Mouse (Mus musculus) kidney, adult 2 months (tissue): ENCODE data around the gene Tmem254a.
"Not testable (repeated sequence)": the region's sequence is repeated elsewhere in the genome, so short reads cannot be mapped to it uniquely, and the experiment has no call there.

Source experiments
- CTCF ChIP-seq: fragments of 200-500 bp; conservative IDR thresholded peaks from 2 replicates; pipeline ENCODE4 v1.5.1; 2011; ENCODE audit warnings: low read depth, mild to moderate bottlenecking, control low read depth, low read length, moderate library complexity, mixed read lengths; ENCODE audit not compliant: insufficient read depth, insufficient read length
- POLR2A ChIP-seq: fragments of 200-500 bp; IDR thresholded peaks from one replicate; pipeline ENCODE4 v1.6.1; 2011; ENCODE audit warnings: low read depth, low read length, control low read depth

DNA sequence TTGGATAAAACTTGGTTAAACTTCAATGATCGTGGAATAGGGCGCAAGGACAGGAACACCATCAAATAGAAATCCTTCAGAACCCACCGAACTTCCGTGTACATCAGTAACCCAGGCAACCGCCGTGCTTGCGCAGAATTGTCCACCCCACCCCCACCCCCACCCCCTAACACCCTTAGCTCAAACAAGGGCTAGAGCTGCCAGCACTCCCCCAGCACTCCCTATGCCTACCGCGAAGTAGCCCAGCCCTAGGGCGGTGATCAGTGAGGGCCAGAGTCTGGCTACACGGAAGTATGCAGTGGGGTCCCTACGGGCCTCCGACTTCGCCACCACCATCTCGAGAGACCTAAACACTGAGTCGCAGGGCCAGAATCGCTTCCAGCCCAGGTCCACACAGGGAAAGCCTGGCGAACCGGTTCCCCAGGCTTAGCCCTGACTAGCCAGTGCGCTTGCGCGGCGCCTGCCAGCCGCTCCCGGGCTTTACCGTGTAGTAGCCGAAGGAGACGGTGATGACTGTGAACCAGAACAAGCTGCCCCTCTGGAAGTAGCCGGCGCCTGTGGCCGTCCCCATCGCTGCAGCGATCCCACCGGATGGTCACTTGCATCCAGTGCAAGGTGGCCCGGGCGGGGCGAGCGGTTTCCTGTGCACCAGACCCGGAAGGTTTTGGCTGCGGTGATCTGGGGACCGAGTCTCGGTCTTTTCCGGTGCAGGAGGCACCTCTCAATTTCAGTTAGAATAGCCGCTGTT lies 484 bp downstream of the Tmem254a start:
- TF ChIP-seq CTCF, POLR2A: not testable (repeated sequence)
